Mouse (Mus musculus) kidney, adult 9 months (tissue): ENCODE measurements at regions not wholly inside any gene's neighbourhood (a gene's known extent, or its start where the extent isn't known, plus 50 kb on each side); places are given as distances from the start of the nearest gene placed in this dataset.
"Not testable (repeated sequence)": the region's sequence is repeated elsewhere in the genome, so short reads cannot be mapped to it uniquely, and the experiment has no call there.

ENCODE experiments used
- DNase-seq: peaks from one replicate; pipeline ENCODE4 v3.0.0; 2022

DNA sequence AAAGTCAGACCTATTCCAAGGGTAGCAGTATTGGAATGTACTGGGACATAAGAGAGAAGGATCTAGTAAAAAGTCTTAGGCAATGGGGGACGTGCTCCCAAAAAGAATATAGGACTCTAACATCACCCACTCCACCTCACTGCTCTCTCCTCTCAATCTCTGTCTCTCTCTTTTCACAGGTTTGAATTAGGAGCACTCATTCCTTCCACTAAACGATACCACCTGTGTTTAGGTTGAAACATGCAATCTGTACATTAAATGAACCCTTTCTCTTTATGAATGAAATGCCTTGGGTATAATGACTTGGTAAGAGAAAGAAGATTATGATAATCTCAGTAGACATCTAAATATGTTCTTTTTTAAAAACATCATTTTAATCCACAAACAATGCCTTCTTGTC is 129.4 kb downstream of the Zpld1 start:
- DNase-seq, result no peak

DNA sequence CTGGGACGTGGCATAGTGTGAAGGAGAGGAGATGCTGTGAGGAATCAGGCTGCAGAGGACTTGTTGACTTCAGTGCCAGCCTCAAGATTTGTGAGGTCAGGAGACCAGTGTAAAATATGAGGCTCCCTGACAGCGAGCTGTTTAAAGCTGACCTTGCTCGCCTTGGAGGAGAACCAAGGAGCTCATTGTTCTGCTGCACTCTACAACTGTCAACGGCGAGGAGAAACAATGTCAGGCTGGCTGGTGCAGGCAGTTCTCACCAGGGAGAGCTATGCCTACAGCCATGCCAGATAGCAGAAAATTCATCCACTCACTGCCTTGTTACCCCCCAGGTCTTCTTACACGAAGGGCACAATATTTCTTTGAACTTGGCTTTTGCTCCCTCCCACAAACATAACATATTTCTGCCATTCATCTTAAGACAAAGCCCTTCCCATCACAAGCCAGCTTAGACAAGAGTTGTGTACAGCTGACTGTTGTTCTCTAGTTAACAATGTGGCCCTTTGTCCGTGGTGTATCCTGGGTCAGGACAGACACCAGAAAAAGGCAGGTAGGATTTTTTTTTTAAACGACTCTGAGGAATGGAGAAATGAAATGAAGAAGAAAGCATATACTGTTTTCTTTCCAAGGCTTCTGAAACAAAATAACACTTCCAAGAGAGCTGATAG is 131.5 kb downstream of the Zpld1 start:
- DNase-seq, result no peak

DNA sequence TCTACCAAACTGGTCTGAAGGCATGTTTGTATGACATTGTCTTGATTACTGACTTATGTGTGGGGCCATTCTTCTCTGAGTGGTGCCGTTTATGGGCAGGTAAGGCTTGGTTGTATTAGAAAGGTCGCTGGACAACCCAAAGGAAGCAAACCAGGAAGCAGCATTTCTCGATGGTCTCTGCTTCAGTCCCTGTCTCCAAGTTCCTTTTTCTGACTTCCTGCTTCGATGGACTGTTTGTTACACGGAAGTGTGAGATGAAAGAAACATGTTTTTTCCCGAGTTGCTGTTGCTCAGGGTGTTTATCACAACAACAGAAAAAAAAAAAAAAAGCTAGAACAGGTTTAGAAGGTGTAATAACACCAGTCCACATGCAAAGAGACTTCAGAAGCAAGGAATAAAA is 134.9 kb downstream of the Zpld1 start:
- DNase-seq, result no peak

DNA sequence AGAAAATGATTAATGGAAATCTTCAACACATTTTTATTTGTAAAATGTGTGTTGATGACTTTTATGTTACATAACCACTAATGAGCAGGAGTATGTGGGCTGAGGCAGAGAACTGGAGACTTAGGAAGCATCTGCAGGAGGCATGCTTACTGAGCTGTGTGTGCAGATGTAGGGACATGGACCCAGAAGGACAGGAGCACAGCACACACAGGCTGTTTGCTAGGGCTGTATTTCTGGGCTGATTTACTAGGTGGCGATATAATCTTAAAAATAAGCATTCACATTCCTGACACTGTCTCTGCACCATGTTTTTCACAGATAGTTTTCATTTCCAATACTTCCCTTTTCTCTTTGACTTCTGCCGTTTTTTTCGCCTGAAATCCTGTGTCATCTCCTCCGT is 146.1 kb downstream of the Zpld1 start:
- DNase-seq, result peak; percentile 48

DNA sequence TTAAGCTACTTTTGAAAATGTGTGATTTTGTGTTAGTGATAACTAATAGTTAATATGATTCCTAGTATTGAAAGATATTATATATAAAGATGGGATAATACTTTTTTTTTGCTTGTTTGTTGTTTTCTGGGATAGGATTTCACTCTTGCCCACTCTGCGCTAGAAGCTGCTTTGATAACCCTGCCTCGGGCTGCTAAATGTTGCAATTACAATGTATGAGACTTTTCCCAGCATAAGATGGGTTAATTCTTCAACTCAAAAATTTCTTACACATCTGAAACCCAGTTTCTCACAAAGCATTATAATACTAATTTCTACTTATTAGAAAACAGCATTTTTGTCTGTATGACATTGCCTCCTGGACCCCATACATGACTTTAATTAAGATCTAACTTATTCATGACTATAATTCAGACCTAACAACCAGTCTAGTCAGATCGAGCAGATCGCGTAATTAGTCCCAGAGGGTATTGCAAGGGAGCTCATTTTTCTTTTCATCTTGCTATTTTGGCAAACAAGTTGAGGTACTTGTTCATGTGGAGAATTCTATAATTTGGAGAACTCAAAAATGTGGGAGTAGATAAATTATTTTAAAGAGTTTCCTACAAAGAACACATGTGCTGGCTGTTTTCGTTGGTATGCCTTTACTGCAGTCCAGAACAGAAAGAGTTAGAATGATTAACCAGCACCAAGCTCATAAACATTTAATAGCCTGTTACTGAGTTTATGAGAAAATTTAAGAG is 155.2 kb downstream of the Zpld1 start:
- DNase-seq, result no peak

DNA sequence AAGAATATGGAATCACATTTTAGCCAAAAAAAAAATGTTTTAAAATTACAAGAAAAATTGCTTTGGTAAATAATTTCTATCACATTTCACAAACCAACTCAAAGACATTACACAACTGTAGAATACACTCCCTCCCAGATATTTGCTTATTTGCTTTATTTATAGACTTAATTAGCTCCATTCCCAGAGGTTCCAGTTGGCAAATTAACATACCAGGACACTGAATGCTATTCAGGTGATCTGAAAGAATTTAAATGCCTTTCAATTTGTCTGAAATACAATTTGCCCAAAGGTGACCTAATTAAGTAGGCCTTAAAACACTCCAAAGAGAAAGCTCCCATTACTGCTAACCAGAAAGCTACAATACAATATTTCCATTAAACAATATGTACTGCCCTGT is 162.8 kb downstream of the Zpld1 start:
- no peak for DNase-seq

DNA sequence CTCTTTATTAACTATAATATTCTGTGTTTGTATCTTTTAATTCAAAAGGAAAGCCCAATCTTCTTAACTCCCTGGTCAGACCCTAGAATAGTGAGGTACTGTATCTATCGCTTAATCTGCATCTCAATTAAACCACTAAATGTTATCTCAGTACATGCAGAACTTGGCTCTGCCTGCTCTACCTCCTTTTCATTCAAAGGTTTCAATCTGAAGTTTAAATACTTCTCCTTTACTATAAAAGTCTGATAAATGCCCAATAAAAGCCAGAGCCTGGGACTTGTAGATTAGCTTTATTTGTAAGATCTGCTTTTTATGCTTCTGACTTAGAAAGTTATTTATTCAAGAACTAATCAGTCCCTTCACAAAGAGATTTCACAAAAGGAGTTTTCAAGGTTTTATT is 200.1 kb downstream of the Zpld1 start:
- no peak for DNase-seq

DNA sequence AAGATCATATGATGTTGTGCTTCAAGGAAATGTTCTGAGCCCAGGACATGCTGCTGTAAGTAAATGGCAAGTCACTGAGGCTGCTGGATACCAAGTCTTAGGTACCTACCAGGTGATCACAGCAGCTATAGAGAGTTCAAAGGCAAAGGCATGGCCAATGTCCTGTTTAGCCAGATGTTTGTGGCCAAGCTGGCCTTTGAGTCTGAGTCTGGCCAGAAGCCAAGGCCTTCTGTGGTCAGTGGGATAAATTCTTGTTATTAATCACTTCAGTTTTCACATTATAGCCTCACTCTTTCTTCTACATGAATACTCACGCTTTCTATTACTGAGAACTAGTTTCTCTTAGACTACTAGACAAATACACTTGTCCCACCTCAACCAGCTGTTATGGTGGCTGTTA is 210.3 kb downstream of the Zpld1 start:
- no peak for DNase-seq

DNA sequence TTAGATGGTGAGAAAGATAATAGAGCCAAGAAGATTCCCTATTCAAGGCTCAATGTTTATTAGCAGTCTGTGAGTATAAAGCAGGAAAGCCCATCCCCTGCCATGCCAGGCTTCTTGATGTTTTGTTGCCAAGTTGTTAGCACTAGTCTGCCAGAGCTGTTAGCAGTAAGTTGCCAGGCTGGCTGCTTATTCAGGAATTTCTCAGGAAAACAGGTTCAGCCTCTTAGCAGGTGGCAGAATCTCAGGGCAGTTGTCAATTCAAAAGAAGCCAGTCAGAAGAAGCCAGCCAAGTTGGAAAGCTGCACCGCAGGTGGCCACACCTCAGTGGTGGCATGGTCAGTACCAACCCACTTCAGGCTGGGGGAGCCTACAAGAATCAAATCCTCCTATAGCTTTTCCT is 221.6 kb downstream of the Zpld1 start:
- peak; percentile 16 for DNase-seq

DNA sequence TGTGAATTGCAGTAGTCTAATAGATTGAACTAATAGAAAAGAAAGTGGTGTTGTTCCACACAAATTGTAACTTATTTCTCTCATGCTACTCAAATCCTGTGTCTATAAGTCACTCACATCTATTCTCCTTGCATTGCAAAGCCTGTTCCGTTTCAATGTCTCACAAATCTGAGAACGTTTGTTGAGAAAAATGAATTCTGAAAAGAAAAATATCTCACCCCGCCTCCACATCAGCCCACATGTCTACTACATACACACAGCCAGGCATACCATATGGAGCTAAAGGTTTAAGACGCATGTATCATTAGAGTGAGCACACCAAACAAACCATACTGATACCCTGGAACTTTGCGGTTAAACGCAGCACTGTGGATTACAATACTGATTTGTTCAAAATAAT is 258.0 kb downstream of the Zpld1 start:
- DNase-seq, result no peak

DNA sequence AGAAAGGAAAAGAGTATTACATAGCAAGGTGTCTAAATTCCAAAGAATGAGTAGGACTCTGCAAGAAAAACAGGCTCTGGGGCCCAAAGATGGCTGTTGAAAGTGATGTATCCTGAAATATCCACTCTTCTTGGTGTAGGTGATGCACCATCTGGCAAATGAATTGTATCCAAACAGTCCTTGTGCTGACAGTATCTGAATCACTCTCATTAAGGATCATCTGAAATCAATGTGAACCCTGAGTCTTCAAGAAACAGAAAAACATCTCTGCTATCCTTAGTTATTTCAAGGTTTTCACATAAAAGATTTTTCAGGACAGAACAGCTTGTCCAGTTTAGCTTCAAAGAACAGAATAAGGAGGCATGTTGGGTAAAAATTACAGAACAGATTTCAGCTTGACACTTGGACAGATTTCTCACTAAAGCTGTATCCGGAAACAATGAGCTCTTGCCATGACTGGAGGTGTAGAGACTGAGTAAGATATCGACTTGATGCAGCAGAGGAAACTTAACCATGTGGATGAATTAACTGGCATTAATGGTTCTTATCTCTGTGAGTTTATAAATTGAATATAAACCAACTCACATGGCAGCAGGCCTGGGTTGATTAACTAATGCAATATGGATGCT is 296.0 kb downstream of the Zpld1 start:
- no peak for DNase-seq

DNA sequence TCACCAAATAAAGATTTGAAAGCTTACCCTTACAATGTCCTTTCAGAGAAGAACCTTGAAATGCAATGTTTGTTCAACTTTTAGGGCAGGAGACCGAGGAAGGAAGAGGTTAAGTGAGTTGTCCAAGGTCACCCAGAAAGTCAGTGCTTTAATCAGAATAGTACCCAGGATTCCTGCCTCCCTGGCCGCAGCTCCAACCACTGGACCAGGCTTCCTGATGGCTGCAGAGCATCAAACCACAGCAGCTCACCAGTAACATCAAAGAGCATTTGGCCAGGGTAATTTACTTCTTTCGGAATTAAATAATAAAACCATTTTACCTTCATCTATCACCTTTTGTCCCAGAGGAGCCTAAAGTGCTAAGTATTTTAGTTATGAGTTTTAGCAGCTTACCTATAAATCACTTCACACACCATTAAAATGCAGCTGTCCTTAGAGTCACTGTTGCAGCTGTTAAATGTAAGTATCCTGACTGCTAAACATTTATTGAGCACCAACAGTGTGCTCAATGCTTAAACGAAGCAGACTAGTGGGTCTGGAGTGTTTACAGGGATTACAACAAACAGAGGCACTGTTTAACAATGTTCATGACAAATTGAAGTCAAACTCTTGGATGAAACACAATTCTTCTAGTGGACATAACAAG is 306.1 kb downstream of the Zpld1 start:
- DNase-seq, result no peak

DNA sequence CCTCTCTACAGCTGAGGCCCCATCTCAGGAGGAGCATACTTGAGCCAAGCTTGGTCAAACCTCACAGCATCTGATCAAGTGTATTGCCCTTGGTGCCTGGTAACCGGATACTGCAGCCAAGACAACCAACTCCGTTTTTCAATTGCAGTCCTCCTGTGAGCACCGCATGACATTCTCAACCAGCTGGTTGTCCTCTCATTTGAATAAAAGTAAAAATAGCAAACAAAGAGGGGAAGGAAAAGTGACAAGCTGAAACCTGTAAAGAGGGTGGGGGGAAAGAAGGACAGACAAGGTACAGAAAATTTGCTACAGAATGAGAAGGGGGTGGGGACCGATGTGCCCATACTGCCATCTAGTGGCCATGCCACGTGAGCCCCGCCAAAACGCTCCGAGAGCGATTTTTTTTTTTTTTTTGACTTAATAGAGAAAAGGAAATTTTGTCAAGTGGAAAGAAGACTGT is 314.0 kb downstream of the Zpld1 start:
- peak; percentile 22 for DNase-seq

DNA sequence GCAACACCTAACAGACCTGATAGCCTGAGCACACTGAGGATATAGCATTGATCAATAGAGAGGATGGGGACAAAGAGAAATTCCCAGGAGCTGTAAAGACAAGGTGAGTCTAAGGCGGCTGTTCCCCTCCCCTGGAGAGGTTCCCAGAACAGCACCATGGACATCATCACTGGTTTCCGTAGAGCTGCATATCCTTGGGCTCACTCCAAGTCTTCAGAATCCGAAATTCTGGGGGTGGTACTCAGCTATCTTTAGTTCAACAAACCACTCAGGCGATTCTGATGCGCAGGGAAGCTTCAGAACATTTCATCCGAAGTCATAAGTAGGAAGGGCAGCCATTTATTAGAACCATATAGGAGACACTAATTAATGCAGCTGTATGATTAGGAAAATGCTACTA is 327.4 kb downstream of the Zpld1 start:
- no peak for DNase-seq

DNA sequence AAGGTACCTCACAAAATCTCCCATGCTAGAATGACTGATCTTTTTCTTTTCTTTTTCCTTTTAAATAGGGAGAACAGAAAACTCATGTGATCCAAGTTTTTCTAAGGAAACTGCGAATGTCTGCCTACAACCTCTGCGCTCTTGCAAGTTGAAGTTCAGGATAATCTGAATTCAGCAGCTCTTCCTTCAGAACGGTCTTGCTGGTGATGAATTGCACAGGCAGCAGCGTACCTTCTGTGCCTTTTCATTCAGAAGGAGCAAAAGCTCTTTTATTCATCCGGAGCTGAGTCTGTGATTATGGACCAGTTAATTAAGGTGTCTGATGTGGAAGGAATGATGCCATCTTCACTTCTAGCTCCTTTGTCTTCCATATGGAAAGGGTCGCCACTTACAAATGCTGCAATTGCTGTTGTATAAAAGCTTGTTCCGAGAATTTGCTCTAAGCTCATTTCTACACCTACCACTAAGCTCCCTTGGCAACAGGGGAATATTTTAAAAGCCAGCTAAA is 353.9 kb downstream of the Zpld1 start:
- DNase-seq, result no peak

DNA sequence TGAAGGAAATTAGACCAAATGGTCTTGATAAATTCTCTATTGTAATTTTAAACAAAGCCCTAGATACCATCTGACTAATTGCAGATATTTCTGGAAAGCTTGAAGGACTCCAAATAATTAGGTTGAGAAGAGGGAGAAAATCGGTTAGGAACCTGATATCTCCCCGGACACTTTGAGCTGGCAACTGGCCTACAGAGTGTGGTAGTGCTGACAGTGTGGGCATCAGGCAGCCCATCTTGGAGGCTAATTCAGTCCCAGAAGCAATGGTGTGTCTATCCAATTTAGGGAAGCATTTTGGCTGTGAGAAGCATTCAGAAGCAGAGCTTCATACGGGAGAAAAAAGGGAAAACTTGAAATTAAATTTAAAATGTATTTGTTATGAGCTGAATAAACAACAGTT is 369.5 kb downstream of the Zpld1 start:
- no peak for DNase-seq

DNA sequence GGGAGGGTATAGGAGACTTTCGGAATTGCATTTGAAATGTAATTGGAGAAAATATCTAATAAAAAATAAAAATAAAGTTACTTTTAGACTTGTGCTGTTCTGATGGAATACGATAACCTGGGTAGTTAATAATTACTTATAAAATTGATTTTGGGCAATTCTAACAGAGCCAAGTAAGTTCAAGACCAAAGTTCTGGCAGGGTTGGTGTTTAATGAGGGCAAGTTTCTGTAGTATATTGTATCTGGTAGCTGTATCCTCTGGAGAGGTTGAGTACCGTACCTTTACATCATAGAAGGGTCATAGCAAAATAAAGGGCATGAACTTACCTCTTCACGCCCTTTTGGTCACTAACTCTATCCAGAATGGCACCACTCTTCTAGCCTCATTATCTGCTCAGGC is 394.9 kb downstream of the Zpld1 start:
- DNase-seq, result no peak

DNA sequence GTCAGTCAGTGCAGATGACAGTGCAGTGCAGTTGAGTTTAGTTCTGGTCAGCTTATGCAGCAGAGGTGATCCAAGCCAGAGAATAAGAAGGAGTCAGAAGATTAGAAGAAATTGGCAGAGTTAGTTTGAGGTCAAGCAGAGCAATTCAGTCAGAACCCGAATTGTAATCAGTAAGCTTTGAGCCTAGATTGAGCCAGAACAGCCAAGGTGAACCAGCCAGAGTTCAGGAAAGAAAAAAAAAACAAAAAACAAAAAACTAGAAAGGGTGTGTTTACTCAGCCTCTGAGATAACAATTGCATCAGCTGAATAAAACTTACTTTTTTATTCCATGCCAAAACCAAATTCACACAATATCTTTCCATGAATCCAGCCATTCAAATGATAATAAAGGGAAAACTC is 396.3 kb downstream of the Zpld1 start:
- DNase-seq, result no peak

DNA sequence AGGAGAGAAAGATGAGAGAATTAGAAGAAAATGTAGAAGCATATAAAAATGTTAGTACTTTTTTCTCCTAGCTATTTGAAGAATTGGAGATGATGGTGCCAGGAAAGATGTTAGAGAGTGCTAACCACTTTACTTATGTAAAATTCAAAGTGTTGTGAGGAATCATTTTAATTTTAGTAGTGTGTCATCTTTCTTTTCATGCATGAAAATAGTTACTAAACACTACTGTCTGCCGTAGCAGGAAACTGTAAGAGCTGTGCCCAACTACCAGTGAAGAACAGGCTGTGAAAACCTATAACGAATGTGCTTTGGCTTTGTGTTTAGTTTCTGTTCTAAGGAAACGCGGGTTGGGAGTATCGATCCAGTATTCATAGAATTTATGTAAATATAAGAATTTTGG is 403.1 kb downstream of the Zpld1 start:
- no peak for DNase-seq

DNA sequence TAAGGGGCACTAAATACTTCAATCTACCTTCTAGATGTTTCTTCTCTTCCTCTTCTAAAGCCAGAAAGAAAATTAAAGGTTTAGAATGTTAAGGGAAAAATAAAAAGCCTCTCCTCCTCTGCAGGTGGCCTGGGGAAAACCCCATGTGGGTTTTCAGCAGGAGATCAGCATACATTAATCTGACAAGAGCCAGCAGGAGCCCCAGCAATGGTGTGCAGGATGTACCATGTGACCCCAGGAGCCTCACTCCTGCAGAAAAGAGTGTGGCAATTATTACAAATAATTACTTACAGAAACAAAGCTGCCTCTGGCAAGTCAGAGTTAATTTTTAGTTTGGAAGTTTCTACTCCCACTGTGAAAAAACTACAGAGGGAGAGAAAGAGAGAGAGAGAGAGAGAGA is 440.4 kb downstream of the Zpld1 start:
- DNase-seq, result no peak

DNA sequence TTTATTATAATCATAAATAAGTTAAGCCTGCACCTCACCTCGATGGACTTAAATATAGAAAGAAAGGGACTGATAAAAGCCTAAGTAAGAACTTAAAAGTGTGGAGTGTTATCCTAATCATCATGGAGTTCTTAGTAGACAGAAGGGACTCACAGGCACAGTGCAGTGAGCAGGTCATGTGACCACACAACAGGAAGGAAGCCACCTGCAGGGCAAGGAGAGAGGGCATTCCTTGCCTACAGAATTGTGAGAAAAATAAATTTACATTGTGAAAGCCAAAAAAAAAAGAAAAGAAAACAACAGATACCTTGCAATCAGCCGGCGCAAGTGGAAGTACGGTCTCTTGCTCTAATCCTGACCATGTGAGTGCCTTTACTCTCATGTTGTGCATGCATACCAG is 454.8 kb downstream of the Zpld1 start:
- not testable (repeated sequence) for DNase-seq
